Mouse (Mus musculus) telencephalon, adult 2 months (tissue): Measurements from ENCODE around the gene Ppp2r1b.
"Not testable (repeated sequence)": the region's sequence is repeated elsewhere in the genome, so short reads cannot be mapped to it uniquely, and the experiment has no call there.

Source experiments
- DNase-seq: peaks from one replicate; pipeline ENCODE4 v3.0.0-alpha.2; 2011; ENCODE audit warnings: low read depth, low spot score

Gene Ppp2r1b

DNA sequence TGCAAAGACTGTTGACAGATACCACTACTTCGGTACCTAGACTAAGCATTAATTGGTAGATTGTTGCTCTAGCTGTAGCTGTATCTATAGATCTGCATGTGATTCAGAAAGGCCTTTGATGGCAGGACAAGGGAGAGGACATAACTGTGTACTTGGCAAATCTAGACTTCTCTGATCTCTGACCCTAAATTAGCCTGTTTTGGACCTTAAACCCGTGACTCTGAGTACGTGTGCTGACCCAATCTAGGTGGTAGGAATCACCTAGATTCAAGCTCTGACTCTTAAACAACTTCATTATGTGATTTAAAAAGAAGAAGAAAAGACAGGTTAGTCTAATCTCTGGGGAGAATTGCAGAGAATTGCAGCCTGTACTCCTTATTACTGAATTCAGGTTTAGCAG is at the start of gene Ppp2r1b:
TSS of gene Ppp2r1b (plus strand) at position 221 of the 400 bp plus-strand sequence.
- no peak for DNase-seq

DNA sequence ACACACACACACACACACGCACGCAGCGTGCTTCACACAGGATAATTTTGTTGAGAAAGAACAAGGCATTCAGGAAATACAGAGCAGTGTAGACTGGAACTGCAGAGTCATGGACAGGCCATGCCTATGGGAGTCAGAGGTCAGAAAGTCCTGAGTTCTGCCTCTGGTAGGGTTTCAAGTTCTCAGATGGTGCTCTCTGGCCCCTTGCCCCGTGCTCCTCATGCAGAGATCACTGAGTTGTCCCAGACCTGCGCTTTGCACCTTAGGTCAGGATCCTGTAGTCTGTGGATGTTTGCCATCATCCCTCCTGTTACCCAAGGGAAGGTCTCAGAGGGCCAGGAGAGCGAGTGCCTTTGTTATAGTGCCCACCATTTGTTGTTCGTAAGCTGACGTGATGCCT is 48.3 kb upstream of the Ppp2r1b start:
- DNase-seq: no peak

DNA sequence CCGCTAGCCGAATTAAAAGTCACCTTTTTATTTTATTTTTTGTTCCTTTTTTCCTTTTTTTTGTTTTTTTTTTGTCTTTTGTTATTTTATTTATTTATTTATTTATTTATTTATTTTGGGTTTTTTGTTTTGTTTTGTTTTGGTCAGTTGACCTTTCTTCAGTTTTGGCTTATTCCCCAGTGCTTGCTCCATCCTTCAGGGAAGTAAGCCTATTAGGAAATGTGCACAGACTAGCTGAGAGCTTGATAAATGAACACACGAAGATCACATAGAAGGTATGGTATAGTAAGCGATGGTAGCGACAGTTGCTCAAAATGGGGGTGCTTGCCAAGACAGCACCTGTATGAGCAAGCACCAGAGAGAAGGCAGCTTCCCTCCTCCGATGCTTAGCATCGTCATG is 47.5 kb upstream of the Ppp2r1b start:
- no peak for DNase-seq

DNA sequence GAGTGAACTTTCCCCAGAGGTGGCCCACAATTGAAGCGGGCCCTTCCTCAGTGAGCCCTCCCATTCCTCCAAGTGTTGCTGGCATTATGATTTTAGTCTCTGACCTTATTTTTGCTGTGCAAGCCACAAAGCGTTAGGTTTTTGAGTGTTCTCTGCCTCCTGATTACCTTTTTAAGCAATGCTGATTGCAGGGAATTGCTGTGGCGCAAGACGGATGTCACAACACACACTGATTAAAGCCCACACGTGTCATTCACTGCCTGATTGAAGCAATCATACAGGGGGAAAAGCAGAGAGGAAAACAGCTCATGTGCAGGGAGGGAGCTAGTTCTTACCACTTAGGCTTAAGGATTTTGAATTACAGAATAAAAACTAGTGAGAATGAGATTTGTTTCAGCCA is 46.7 kb upstream of the Ppp2r1b start:
- no peak for DNase-seq

DNA sequence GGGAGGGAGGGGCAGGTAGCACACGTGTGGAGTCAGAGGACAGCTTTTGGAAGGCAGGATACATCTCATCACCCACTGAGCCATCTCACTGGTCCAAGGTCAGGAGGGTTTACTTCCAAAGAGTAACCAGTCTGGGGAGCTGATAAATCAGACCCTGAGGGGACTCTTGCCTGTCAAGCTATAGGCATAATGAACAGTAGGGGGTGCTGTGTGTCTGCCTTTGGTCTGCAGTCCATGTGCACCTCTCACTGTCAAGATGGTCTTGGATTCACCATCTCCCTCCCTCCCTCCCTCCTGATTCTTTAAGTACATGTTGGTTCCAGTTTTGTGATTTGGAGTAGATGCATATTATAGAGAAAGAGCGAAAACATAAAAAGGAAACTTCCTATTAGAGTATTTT is 44.1 kb upstream of the Ppp2r1b start:
- peak; percentile 10 for DNase-seq

DNA sequence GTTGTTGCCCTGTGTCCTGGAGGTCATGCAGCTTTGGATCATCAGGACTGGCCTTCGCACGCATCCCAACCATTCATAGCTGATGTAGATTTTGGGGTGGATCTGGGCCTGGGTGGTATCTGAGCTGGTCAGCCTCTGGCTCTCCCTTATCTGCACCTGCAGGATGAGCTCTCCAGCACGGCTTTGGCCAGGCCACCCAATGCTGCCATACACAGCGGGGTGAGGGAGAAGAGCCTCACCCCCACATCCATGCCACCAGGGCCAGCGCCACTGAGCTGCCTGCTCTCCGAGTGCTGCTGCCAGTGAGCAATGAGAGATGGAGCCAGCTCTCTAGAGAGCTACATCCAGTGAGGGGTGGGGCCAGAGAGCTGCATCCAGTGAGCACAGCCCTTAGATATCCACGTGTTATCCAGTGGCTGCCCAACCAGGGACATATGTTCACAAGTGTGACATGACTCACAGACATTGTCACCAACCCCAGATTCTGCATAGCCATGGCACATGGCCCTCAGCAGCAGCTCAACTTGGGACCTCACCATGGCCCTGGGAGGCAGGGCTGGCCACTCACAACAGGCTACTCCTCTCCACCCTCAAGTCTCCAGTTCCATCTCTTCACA is 41.9 kb upstream of the Ppp2r1b start:
- DNase-seq: no peak

DNA sequence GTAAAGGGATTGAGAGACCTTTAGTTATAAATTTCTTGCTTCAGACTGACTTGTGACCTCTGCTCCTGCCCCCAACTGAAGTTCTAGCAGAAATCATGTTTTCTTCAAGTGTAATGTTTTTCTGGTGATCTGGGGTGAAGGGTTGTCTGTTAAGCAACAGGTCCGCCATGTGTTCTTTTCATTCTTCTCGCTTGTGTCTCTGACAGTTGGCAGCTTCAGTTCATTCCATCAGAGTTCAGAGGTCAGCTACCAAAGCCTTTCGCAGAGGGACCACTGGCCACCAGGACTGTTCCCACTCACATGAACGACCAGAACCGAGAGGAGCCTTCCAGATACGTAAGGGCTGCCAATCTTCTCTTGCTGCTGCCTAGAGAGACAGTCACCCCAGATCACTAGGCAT is 36.6 kb upstream of the Ppp2r1b start:
- no peak for DNase-seq

DNA sequence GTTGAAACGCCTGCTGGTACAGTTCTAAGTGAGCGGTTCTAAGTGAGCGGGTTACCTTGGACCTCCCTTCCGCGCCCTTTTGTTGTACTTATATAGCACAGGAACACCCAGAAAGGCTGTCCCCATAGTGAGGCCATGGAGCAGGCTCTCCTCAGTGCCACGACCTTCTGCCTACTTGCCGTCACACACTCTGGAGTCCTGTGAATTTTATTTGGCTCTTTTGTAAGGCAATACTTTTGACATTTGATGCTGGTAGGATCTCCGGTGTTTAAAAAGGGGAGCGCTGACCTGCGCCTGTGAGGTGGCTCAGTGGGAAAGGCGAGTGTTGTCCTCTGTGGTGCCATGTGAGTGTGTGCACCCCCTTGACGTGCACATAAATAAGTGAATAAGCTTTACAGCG is 36.0 kb upstream of the Ppp2r1b start:
- DNase-seq: no peak

DNA sequence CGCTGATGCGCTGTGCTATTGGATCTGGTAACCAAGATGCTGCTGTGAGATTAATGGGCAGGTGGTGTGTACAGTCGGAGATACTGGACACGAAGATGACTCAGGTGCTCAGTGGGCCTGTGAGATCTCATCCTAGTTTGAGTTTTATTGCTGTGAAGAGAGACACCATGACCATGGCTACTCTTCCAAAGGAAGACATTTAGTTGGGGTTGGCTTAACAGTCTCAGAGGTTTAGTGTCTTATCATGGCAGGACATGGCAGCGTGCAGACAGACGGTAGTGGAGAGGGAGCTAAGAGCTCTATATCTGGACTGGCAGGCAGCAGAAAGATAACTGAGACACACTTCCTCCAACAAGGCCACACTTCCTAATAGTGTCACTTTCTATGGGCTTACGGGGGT is 33.9 kb upstream of the Ppp2r1b start:
- DNase-seq: no peak

DNA sequence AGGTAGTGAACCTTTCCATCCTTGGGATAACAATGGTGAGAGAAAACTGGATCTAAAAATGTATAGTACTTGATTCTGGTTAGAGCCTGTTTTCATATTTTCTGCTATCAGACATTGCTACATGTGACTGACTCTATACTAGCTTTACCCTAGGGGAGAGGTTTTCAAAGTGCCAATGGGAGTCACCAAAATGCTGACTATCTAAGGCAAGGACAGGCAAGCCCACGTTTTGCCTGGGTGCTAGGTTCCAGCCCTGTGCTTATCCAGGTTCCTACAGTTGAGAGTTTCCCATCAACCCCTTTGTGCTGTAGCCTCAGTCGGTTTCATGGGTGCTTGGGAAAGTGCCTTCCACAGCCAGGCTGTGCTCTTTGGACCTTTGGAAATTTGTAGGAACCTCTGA is 33.4 kb upstream of the Ppp2r1b start:
- DNase-seq: no peak

DNA sequence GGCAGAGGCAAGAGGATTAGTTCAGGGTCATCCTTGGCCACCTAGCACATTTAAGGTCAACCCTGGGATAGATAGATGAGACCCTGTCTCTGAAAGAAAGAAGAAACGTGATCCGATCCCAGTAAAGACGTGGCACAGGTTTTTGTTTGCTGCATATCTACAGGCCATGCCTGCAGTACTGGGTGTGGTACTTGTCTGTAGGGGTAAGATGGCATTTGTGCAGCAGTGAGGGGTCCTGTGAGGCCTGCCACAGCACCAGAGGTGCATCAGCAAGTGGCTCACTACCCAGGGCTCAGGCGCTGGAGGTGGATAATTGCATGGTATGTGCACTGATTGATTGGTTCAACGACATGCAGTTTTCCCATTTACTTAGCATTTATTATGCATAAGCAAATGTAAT is 31.3 kb upstream of the Ppp2r1b start:
- no peak for DNase-seq

DNA sequence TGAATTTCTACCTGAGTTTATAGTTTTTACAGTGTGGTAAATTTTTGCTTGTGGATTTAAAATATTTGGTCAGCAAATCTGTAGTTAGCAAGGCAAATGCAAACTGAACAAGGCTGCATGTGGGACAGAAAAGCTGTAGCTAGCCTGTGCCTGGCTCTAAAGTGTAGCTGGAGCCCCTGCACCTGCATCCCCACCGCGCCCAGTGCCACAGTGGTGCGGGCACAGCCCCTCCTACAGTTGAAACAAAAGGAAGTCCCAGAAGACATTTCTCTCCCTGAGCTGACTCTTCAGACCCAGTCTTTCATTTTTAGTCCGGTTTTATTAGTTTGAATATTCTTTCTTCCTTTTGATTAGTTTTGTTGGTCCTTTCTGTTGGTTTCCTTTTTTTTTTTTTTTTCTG is 29.4 kb upstream of the Ppp2r1b start:
- DNase-seq: no peak

DNA sequence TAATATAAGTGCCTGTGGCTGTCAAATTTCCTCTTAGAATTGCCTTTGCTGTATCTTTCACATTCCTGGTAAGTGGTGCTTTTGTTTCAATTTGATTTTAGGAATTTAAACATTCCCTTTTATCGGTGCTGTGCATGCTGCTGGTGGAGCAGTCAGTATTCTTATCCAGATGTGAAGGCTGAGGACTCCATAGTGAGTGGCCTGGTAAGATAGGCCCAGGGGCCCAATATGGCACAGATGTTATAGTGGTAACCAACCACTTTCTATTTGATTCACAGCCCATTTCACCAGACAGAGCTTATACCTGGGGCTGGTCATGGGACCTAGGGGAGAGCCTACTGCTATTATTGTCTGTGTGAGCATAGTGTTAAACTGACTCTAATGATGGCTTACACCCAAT is 28.6 kb upstream of the Ppp2r1b start:
- no peak for DNase-seq

DNA sequence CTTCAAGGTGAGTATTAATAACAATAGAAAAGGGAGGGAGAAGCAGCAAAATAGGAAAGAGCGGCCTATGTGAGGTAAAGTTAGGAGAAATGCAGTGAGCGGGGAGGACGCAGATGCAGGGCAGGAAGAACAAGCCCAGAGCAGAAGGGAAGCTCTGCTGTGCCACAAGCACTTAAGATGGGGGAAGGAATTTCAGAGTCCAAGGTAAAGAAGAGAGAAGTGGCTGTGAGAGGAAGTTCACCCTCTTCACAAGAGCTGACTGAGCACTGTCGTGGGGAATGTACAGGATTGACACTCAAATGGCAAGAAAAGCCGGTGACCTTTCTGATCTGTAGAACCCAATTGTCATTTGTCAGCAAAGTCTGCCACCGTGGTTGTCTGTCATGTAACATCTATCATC is 27.1 kb upstream of the Ppp2r1b start:
- no peak for DNase-seq

DNA sequence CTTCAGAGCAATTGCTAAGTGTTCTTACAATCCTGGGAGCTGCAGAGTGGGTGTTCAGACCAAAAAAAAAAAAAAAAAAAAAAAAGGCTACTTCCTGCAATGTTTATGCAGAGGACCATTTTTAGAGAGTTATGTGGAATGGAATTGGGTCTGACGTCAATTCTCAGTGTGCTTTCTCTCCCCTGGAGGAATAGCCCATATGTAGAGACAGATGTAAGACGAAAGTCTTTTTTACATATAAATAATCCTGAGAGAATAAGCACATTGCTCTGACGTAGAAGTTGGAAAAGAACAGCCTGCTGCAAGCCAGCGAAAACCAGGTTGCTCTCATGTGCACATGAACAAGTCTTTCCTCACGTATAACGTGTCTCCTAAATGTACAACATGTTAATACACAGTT is 25.4 kb upstream of the Ppp2r1b start:
- DNase-seq: peak; percentile 90

DNA sequence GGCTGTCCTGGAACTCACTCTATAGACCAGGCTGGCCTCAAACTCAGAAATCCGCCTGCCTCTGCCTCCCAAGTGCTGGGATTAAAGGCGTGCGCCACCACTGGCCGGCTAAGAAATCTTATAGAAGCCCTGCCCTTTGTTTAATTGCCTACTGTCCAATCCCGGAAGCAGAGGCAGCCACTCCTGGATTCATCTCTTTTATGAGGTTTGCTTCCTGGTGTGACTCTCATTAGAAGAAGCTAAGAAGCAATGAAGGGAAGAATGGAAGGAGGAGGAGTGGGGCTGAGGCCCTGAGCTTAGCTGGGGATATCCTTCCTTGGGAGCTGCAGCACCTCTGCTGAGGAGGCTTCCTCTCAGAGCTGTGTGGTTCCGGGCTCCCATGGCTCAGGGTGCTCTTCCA is 23.4 kb upstream of the Ppp2r1b start:
- no peak for DNase-seq

DNA sequence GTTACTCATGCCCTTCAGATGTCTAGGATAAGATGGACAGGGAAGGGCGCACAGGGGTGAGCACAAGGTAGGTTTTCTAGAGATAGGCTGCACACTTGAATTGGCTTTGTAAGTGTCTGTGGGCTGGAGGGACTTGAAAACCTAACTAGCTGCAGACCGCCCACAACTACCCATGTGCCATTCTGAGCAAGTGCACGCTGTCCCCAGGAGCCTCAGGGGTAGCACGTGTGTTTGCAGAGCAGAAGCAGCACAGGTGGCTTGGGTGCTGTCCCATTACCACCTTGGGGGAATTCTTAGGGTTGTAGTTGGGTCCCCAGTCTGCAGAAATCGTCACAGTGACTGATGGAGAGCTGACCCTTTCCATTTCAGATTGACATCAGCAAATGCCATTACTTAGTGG is 22.9 kb upstream of the Ppp2r1b start:
- DNase-seq: no peak

DNA sequence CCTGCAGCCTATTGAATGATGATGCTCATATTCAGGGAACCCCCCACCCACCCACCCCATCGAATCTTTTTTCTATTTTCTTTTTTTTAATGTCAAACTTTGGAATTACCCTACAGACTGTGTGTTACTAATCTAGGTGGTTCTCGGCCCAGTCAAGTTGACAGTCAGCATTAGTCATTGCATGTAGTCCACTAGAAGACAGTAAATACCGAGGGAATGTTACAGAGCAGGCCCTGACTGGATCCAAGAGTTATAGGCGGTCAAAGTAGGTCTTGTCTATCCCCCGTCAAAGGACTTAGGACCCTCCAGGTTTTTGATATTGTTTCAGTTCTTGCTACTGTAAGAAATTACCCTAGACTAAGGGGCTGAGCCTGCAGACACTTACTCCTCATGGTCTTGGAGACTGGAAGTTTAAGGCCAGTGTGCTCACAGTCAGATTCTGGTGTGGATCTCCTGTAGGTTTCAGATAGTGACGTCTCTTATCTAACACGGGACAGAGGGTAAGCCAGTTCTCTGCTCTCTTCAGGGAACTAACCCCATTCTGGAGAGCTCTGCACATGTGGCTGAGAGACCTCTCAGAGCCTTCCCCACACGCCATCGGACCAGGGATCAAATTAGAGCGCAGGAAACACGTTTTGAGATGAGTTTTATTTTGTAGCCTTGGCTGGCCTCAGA is 21.2 kb upstream of the Ppp2r1b start:
- no peak for DNase-seq

DNA sequence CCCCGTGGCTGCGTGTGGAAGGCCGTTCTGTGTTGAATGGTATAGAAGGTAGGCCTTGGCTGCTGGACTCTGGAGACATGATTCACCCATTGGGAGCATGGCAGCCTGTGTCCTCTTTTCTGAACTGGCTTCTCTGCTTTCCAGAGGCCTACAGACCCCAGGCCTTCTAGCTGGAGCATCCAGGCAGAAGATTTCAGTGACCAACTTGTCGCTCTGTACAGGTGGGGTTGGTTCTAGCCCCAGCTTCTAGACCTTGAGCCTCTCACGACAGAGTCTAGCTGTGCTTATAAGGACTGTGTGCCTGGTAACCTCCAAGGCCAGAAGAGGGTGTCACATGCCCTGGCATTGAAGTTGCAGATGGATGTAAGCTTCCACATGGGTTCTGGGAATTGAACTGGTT is 13.6 kb upstream of the Ppp2r1b start:
- no peak for DNase-seq

DNA sequence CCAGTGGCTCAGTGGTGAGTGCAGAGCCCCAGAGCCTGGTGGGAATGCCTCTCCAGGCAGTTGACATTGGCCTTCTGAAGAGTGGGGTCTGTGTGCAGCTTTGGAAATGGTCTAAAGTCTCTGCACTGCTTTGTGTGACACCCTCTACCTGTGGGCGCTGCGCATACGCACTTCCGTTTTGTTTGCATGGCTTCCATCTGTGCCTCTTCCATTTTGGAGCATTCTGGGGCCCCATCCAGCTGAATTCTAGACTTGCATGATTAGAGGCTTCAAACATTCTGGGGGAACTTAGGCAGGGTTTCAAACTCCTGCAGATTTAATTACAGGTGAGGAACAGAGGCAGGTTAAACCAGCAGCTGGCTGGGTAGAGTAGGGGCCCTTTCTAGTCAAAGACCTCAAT is 12.9 kb upstream of the Ppp2r1b start:
- DNase-seq: no peak

DNA sequence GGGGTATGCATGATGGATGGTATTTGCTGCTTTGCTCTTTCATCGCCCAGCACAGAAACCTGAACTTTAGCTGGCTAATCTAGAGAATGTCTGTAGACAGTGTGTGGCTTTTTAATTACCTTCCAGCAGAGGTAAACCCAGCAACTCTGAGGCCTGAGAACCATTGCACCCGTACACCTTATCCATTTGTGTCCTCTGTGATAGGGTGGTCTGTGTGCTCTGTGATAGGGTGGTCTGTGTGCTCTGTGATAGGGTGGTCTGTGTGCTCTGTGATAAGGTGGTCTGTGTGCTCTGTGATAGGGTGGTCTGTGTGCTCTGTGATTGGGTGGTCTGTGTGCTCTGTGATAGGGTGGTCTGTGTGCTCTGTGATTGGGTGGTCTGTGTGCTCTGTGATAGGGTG is 12.5 kb upstream of the Ppp2r1b start:
- not testable (repeated sequence) for DNase-seq

DNA sequence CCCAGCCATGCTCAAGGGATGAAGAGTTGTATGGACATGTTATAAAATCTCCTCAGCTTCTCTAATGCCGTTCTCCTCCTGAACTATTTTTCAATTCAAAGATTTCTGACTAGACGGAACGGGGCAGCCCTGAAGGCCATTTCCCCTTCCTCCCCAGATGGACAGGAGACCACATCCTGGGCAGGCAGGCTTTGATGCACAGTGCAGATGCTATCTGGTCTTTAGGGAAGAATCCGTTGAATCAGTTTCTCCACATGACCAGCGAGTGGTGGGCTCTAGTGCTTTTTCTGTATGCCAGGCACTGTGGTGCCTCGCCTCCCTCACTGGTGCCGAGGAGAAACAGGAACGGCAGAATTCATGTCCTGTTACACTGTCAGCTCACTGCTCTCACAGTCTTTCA is 11.3 kb upstream of the Ppp2r1b start:
- no peak for DNase-seq

DNA sequence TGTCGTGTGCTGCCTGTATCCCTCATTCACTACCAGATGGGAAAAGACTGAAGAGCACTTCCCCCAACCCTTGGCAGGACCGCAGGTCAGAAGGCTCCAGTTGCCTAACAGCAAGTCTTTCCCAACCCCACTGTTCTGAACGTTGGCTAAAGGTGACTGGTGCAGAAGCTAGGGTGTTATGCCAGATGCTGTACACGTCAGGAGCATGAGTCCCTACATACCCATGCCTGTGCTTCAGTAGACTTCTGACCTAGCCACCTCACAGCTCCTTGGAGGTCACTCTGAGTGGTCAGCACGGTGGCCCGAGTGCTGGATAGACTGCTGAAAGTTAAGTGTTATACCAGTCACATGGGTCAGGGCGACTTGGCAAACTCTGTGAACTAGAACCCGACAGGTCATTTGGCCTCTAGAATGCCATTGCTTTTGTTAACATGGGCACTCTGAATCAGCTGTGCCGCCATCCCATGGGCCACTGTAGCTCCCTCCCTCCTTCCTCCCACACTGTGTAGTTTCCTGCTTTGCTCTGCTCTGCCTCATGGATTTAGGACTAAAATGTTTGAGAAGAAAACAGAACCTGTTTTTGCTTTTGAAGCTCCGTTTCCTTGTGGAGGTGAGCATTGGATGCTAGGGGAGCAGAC is 9.9 kb upstream of the Ppp2r1b start:
- DNase-seq: no peak
